Mouse (Mus musculus) G1E (cell line): ENCODE measurements around the gene Srp68.

Experiments
- CTCF ChIP-seq: IDR thresholded peaks from 2 replicates; pipeline ENCODE4 v1.5.1; 2012; ENCODE audit warnings: low read depth, low read length, inconsistent platforms, mixed read lengths
- GATA1 ChIP-seq: IDR thresholded peaks from 2 replicates; pipeline ENCODE4 v1.6.1; 2012; ENCODE audit warnings: borderline replicate concordance, low read length, inconsistent platforms, mixed read lengths
- TAL1 ChIP-seq: conservative IDR thresholded peaks from 2 replicates; pipeline ENCODE4 v1.6.1; 2012; ENCODE audit warnings: low read depth, low read length, inconsistent platforms, mixed read lengths

DNA sequence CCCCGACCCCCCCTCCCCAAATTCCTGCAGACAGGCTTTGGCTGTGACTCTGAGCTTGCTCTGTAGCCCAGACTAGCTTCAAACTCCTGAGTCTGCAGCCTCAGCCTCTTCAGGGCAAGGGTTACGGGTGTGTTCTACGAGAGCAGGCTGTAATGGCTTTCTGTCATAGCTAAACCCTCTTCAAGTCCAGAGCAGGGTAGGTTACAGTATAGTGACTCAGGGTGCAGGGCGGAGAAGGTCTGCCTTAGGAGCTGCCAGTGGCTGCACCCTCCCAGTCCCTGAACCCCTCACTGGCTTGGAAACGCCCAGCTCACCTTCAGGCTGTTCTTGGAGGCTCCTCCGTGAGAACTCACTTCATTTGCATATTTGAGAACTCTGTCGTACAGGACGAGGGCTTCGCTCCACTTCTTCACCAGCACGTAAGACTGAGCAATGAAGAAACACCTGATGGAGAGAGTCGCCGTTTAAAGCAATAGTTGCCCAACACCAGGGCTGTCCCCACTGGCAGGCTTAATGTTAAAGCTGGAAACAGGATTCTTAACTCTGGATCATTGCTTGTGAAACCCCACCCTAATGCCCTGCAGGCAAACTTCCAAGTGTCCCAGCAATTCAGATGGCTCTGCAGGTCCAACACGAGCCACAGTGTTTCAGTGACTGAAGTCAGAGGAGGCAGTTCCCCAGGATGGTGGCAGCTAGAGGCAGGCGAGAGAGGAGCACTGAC is 26.4 kb downstream of the Srp68 start:
- TF ChIP-seq TAL1 (no peak), CTCF (no peak), GATA1 (no peak)
